Mouse (Mus musculus) lung, postnatal 0 days (tissue): ENCODE measurements around the gene Rdm1.

Experiments used
- CTCF ChIP-seq: IDR thresholded peaks from 2 replicates; pipeline ENCODE4 v1.5.1; 2016; ENCODE audit warnings: antibody characterized with exemption, mild to moderate bottlenecking
- EP300 ChIP-seq: IDR thresholded peaks from 2 replicates; pipeline ENCODE4 v1.6.1; 2016; ENCODE audit warnings: antibody characterized with exemption, mild to moderate bottlenecking, control low read depth

- TF ChIP-seq EP300, result no peak
- TF ChIP-seq CTCF, result no peak
Observed at GRCm38 (mm10) chr11:101656356-101656755, 29.4 kb downstream of the Rdm1 start.
